Mouse (Mus musculus) liver, postnatal 0 days (tissue): ENCODE data around the gene Atp11a.

Experiments
- CTCF ChIP-seq: sonication (generic); IDR thresholded peaks from 2 replicates; pipeline ENCODE4 v1.5.1; 2016; ENCODE audit warnings: antibody characterized with exemption, low read depth
- EP300 ChIP-seq: IDR thresholded peaks from 2 replicates; pipeline ENCODE4 v1.6.1; 2016; ENCODE audit warnings: antibody characterized with exemption, low read depth, mild to moderate bottlenecking

- no peak for TF ChIP-seq CTCF
- no peak for TF ChIP-seq EP300
Measured at GRCm38 (mm10) chr8:12715861-12716585, 40.8 kb upstream of the Atp11a start.
